Mouse (Mus musculus) MEL (cell line): ENCODE measurements around the gene Fhit. TPM values are rescaled to one million over a fixed set of nuclear protein-coding genes. Genes with fewer than 3 reads are reported as not detected.

Experiments
- DNase-seq: peaks from one replicate; pipeline ENCODE4 v3.0.0; 2011; ENCODE audit warnings: low read depth, low spot score
- H3K27ac ChIP-seq: 2 replicates; pipeline ENCODE4 v1.5.1; 2012; ENCODE audit warnings: low read depth, mild to moderate bottlenecking, control low read depth, low read length, moderate library complexity; ENCODE audit not compliant: control insufficient read depth
- H3K27me3 ChIP-seq, 2 experiments: fragments of 150-350 bp in 1 of 2; sonication (generic) in 1 of 2; 2 replicates each; pipeline ENCODE4 v1.6.1; 2012; ENCODE audit warnings: low read length in 2 of 2, mild to moderate bottlenecking in 2 of 2, improper control_type of control experiment in 1 of 2, moderate library complexity in 1 of 2; ENCODE audit not compliant: insufficient read depth in 2 of 2, control insufficient read depth in 1 of 2
- H3K36me3 ChIP-seq, 2 experiments: 2 replicates each; pipeline ENCODE4 v1.6.1; 2012 to 2014; ENCODE audit warnings: low read length in 2 of 2, improper control_type of control experiment in 1 of 2, inconsistent platforms in 1 of 2, mild to moderate bottlenecking in 1 of 2; ENCODE audit not compliant: insufficient read depth in 2 of 2, control insufficient read depth in 1 of 2
- H3K4me1 ChIP-seq, 2 experiments: fragments of 150-350 bp in 1 of 2; sonication (generic) in 1 of 2; 2 replicates each; pipeline ENCODE4 v1.6.1; 2012; ENCODE audit warnings: low read length in 2 of 2, improper control_type of control experiment in 1 of 2, mild to moderate bottlenecking in 1 of 2; ENCODE audit not compliant: insufficient read depth in 2 of 2, control insufficient read depth in 1 of 2
- H3K4me3 ChIP-seq, 2 experiments: fragments of 150-350 bp in 1 of 2; sonication (generic) in 1 of 2; 2 replicates each; pipeline ENCODE4 v1.5.1; 2012; ENCODE audit warnings: low read depth in 2 of 2, low read length in 2 of 2, mild to moderate bottlenecking in 2 of 2, moderate library complexity in 2 of 2, control low read depth in 1 of 2, improper control_type of control experiment in 1 of 2; ENCODE audit not compliant: control insufficient read depth in 1 of 2, insufficient read depth in 1 of 2
- H3K79me2 ChIP-seq: 2 replicates; pipeline ENCODE4 v1.6.1; 2012; ENCODE audit warnings: mild to moderate bottlenecking, low read length, moderate library complexity; ENCODE audit not compliant: control insufficient read depth, poor library complexity, insufficient read depth
- H3K9ac ChIP-seq: 2 replicates; pipeline ENCODE4 v1.6.1; 2012; ENCODE audit warnings: low read depth, mild to moderate bottlenecking, control low read depth, low read length, moderate library complexity; ENCODE audit not compliant: control insufficient read depth, poor library complexity, severe bottlenecking
- H3K9me3 ChIP-seq: fragments of 150-350 bp; sonication (generic); replicated peaks from 2 replicates; pipeline ENCODE4 v1.6.1; 2012; ENCODE audit warnings: mild to moderate bottlenecking, low read length, improper control_type of control experiment, moderate library complexity; ENCODE audit not compliant: insufficient read depth
- CHD1 ChIP-seq: IDR thresholded peaks from 2 replicates; pipeline ENCODE4 v1.6.1; 2012; ENCODE audit warnings: low read depth, mild to moderate bottlenecking, inconsistent platforms, low read length, improper control_type of control experiment
- CTCF ChIP-seq, 3 experiments: IDR thresholded peaks in 2 of 3; conservative IDR thresholded peaks in 1 of 3; 2 replicates each; pipeline ENCODE4 v1.5.1; 2011 to 2012; ENCODE audit warnings: low read length in 3 of 3, low read depth in 2 of 3, mild to moderate bottlenecking in 2 of 3, improper control_type of control experiment in 1 of 3, inconsistent platforms in 1 of 3, mixed read lengths in 1 of 3, moderate library complexity in 1 of 3; ENCODE audit not compliant: control insufficient read depth in 1 of 3, insufficient read depth in 1 of 3, poor library complexity in 1 of 3, severe bottlenecking in 1 of 3
- E2F4 ChIP-seq: IDR thresholded peaks from 2 replicates; pipeline ENCODE4 v1.6.1; 2011; ENCODE audit warnings: low read depth, low read length, improper control_type of control experiment, borderline replicate concordance
- ETS1 ChIP-seq: IDR thresholded peaks from 2 replicates; pipeline ENCODE4 v1.6.1; 2012; ENCODE audit warnings: low read depth, mild to moderate bottlenecking, inconsistent platforms, low read length, improper control_type of control experiment, moderate library complexity
- GATA1 ChIP-seq: IDR thresholded peaks from 2 replicates; pipeline ENCODE4 v1.6.1; 2011; ENCODE audit warnings: low read depth, low read length, improper control_type of control experiment
- KAT2A ChIP-seq: conservative IDR thresholded peaks from 2 replicates; pipeline ENCODE4 v1.6.1; 2012; ENCODE audit warnings: low read depth, low read length, improper control_type of control experiment, inconsistent platforms
- MAFK ChIP-seq: IDR thresholded peaks from 2 replicates; pipeline ENCODE4 v1.6.1; 2011; ENCODE audit warnings: low read depth, mild to moderate bottlenecking, low read length, improper control_type of control experiment, borderline replicate concordance
- MAZ ChIP-seq: IDR thresholded peaks from 2 replicates; pipeline ENCODE4 v1.6.1; 2012; ENCODE audit warnings: low read depth, mild to moderate bottlenecking, inconsistent platforms, low read length, improper control_type of control experiment
- MEF2A ChIP-seq: IDR thresholded peaks from 2 replicates; pipeline ENCODE4 v1.6.1; 2014; ENCODE audit warnings: low read depth, mild to moderate bottlenecking, inconsistent platforms, low read length, improper control_type of control experiment; ENCODE audit not compliant: poor library complexity, insufficient replicate concordance, severe bottlenecking; ENCODE audit errors: extremely low read depth
- MXI1 ChIP-seq: IDR thresholded peaks from 2 replicates; pipeline ENCODE4 v1.6.1; 2011; ENCODE audit warnings: mild to moderate bottlenecking, low read depth, low read length, improper control_type of control experiment
- MYC ChIP-seq: IDR thresholded peaks from 2 replicates; pipeline ENCODE4 v1.6.1; 2011; ENCODE audit warnings: low read depth, mild to moderate bottlenecking, low read length, improper control_type of control experiment, moderate library complexity
- NELFE ChIP-seq: IDR thresholded peaks from 2 replicates; pipeline ENCODE4 v1.6.1; 2011; ENCODE audit warnings: low read depth, low read length, improper control_type of control experiment
- NRF1 ChIP-seq: IDR thresholded peaks from 2 replicates; pipeline ENCODE4 v1.6.1; 2014; ENCODE audit warnings: low read depth, mild to moderate bottlenecking, inconsistent platforms, low read length, improper control_type of control experiment, moderate library complexity; ENCODE audit not compliant: poor library complexity, insufficient read depth, severe bottlenecking
- POLR2AphosphoS5 ChIP-seq: IDR thresholded peaks from 2 replicates; pipeline ENCODE4 v1.6.1; 2012; ENCODE audit warnings: low read depth, borderline replicate concordance, mild to moderate bottlenecking, inconsistent platforms, low read length, moderate library complexity, mixed read lengths
- RAD21 ChIP-seq: IDR thresholded peaks from 2 replicates; pipeline ENCODE4 v1.6.1; 2011; ENCODE audit warnings: mild to moderate bottlenecking, low read depth, low read length, improper control_type of control experiment
- TAL1 ChIP-seq: IDR thresholded peaks from 2 replicates; pipeline ENCODE4 v1.6.1; 2012; ENCODE audit warnings: mild to moderate bottlenecking, inconsistent platforms, low read length, moderate library complexity, mixed read lengths
- TCF12 ChIP-seq: IDR thresholded peaks from 2 replicates; pipeline ENCODE4 v1.6.1; 2014; ENCODE audit warnings: low read depth, mild to moderate bottlenecking, inconsistent platforms, low read length, improper control_type of control experiment, moderate library complexity
- UBTF ChIP-seq: IDR thresholded peaks from 2 replicates; pipeline ENCODE4 v1.6.1; 2012; ENCODE audit warnings: low read depth, mild to moderate bottlenecking, inconsistent platforms, low read length, improper control_type of control experiment, moderate library complexity, borderline replicate concordance; ENCODE audit not compliant: insufficient read depth
- USF1 ChIP-seq: IDR thresholded peaks from 2 replicates; pipeline ENCODE4 v1.6.1; 2014; ENCODE audit warnings: low read depth, mild to moderate bottlenecking, inconsistent platforms, low read length, improper control_type of control experiment, moderate library complexity
- ZC3H11A ChIP-seq: IDR thresholded peaks from 2 replicates; pipeline ENCODE4 v1.6.1; 2012; ENCODE audit warnings: low read depth, mild to moderate bottlenecking, inconsistent platforms, low read length, improper control_type of control experiment
- ZNF384 ChIP-seq: IDR thresholded peaks from 2 replicates; pipeline ENCODE4 v1.6.1; 2012; ENCODE audit warnings: low read depth, mild to moderate bottlenecking, inconsistent platforms, low read length, improper control_type of control experiment
- polyA plus RNA-seq, 2 experiments: library from polyadenylated mRNA; stranded (reverse) in 1 of 2; unstranded in 1 of 2; fragments of >175 nt in 1 of 2; fragments of >200 nt in 1 of 2; gene quantifications; 2 replicates each; pipeline versions ENCODE4 v1.2.1 to v1.2.4; 2012; ENCODE audit warnings: low replicate concordance in 2 of 2, low read depth in 1 of 2; ENCODE audit not compliant: insufficient read length in 2 of 2, insufficient read depth in 1 of 2, missing spikeins in 1 of 2
- total RNA-seq: library from RNA; depleted of rRNA; stranded (reverse); fragments of 300-350 nt; gene quantifications from 2 replicates; pipeline ENCODE4 v1.2.3, GENCODE M21; 2012

Gene Fhit
- total and polyA plus RNA-seq, 3 experiments, result 0.77 to 1.3 TPM; not detected in 1

DNA sequence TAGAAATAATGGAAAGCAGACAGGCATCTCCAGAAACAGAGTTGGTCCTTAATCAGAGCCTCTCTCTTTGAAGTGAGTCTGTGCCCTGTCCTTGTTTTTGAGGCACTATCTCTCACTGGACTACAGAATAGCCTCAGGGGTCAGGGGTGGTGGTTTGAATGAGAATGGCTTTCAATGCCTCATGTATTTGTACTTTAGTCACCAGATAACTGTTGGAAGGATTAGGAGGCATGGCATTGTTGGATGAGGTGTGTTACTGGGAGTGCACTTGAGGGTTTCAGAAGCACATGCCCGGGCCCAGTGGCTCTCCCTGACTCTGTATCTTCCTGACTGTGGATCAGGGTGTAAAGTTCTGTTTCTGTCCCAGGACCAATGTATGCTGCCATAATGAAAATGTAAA, 1463.2 kb downstream of the Fhit start:
- no peak for TF ChIP-seq USF1

GRCm38 (mm10) chr14:9697101-9697500, 1464.7 kb downstream of the Fhit start:
- Histone ChIP-seq H3K4me3 (no peak overlapping the region), H3K79me2 (no peaks in the 10 kb centered on the region), H3K27me3 (no peaks in the 10 kb centered on the region), H3K4me1 (no peaks in the 10 kb centered on the region), H3K36me3 (no peaks in the 10 kb centered on the region), H3K27ac (no peak overlapping the region)
- DNase-seq, result no peak
- TF ChIP-seq CHD1 (no peak), UBTF (no peak), CTCF (IDR thresholded peaks at IDR 0.05 in 2 of 3, conservative IDR thresholded peaks at IDR 0.05 in 1 of 3; ENCODE audit: control insufficient read depth in 1 of 3, insufficient read depth in 1 of 3, low read depth in 2 of 3, low read length in 3 of 3, poor library complexity in 1 of 3, severe bottlenecking in 1 of 3) (no peak), MAFK (no peak), MEF2A (no peak), KAT2A (no peak), ZC3H11A (no peak), TCF12 (no peak), TAL1 (no peak)
- TF ChIP-seq, all 39 proteins: peak for 0
- no peak overlapping the region for H3K9ac ChIP-seq
- H3K9me3 ChIP-seq, result no peaks in the 10 kb centered on the region

More for the DNA sequence above, 1463.2 kb downstream of the Fhit start:
- Histone ChIP-seq H3K4me1 (no peaks in the 10 kb centered on the region), H3K9ac (no peak overlapping the region), H3K36me3 (no peaks in the 10 kb centered on the region), H3K79me2 (no peaks in the 10 kb centered on the region), H3K27ac (no peak overlapping the region), H3K9me3 (no peaks in the 10 kb centered on the region), H3K4me3 (no peak overlapping the region), H3K27me3 (no peaks in the 10 kb centered on the region)
- DNase-seq, result no peak

DNA sequence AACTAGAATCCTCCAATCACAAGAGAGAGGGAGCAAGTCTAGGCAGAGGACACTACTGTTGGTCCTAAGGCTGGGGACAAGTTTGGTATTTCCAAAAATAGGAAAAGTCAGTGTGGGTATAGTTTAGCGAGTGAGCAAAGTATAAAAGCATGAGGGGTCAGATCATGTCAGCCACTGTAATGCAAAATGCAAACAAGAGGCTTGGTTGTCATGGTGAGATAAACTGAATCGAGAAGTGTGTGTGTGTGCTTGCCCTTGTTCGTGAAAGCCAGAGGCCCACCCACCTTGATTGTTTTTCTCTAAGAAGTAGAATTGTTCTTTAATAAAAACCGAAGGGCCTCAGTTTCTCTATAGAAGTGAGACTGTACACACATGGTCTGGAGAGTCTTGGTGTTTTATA, 1465.8 kb downstream of the Fhit start:
- H3K4me3 ChIP-seq, result no peak overlapping the region
- no peaks in the 10 kb centered on the region for H3K27me3 ChIP-seq
- no peak for DNase-seq
- no peak for TF ChIP-seq MAFK
- TF ChIP-seq NRF1, result no peak
- no peak for TF ChIP-seq E2F4
- no peak for TF ChIP-seq CHD1
- TF ChIP-seq MYC, result no peak
- TF ChIP-seq ZNF384, result no peak
- TF ChIP-seq MAZ, result no peak
- no peak for TF ChIP-seq UBTF
- TF ChIP-seq MXI1, result no peak
- no peak for TF ChIP-seq POLR2AphosphoS5
- no peak for TF ChIP-seq TAL1
- no peak for TF ChIP-seq NELFE
- TF ChIP-seq ETS1, result no peak
- no peak for TF ChIP-seq RAD21
- no peak for TF ChIP-seq GATA1
- no peak overlapping the region for H3K27ac ChIP-seq
- no peaks in the 10 kb centered on the region for H3K36me3 ChIP-seq
- H3K9me3 ChIP-seq, result no peaks in the 10 kb centered on the region
- no peaks in the 10 kb centered on the region for H3K79me2 ChIP-seq
- no peaks in the 10 kb centered on the region for H3K4me1 ChIP-seq
- H3K9ac ChIP-seq, result no peak overlapping the region
